Mouse (Mus musculus): Measurements from ENCODE around the gene Lrrn2. TPM values are rescaled to one million over a fixed set of nuclear protein-coding genes. Genes with fewer than 3 reads are reported as not detected.

Gene Lrrn2
- 10.0 and 14.0 TPM in 2 replicates for polyA plus RNA-seq (2012; rRNA removed; ENCODE audit: low replicate concordance)

DNA sequence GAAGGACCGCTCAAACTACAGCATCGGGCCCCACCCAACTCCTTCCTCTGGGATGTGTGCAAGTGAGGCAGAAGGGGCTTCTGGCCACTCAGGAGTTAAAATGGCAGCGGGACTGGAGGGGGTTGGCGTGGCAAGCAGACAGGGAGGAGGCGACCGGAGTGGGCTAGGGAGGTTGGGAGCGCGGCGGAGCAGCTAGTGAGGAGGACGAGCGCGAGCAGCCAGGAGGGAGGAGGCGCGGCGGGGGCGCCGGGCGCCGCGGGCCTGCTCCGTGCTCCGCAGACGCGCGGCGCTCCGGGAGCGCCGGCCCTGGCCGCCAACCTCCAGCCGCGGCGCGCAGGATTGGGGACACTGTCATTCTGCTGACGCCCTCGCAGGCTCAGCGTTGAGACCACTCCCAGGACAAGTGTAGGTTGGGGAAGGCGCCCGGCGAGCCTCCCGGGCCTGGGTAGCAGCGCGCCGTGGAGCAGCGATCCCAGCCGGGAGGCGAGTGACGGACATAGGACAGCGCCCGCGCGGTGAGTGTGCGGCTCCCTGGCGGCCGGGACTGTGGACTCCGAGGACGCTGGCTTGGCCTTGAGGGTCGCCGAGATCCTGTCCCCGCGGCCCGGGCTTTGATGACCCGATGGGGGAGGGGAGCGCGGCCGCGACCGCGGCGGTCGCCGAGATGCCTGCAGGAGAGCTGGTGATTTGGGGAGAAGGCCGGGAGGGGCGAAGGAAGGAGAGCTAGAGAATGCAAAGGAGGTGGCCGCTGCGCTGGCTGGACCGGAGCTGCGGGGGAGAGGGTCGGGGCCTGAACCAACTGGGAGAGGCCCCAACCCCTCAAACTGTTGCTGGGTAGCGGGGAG lies at the start of gene Lrrn2:
Gene Lrrn2 (plus strand): TSS at position 113 of the 845 bp plus-strand sequence.

Other genes with a start within 250 kb of the Lrrn2 start
- gene Nfasc, start 138.5 kb upstream of the Lrrn2 start, polyA plus RNA-seq (2012; rRNA removed; ENCODE audit: low replicate concordance), result 0.23 and 0.44 TPM in 2 replicates
- 53.0 and 72.3 TPM in 2 replicates for gene Mdm4, start 150.3 kb downstream of the Lrrn2 start, polyA plus RNA-seq (2012; rRNA removed; ENCODE audit: low replicate concordance)
- 10.3 and 15.1 TPM in 2 replicates for gene Pik3c2b, start 165.4 kb downstream of the Lrrn2 start, polyA plus RNA-seq (2012; rRNA removed; ENCODE audit: low replicate concordance)

Data from subcutaneous adipose tissue, adult 2 months (tissue).